Mouse (Mus musculus) mouse embryonic stem cell (cell line): ENCODE results near the gene Rdh12.

ENCODE experiments used
- in situ Hi-C, 2 experiments: fragments of 300-500 bp; cut with MboI; formaldehyde crosslinking; loops; 1 replicate in 1 of 2; 3 replicates in 1 of 2; pipeline ENCODE4 v1.14.3; 2019 to 2020; ENCODE audit warnings: low sequenced_read_pairs in 2 of 2, low pct_unique_long_range_greater_than_20kb in 1 of 2, mixed read lengths in 1 of 2; ENCODE audit not compliant: unreplicated experiment in 1 of 2

Gene Rdh12

GRCm38 (mm10) chr12:79241985-79242384 is 33.3 kb downstream of the Rdh12 start:
- in situ Hi-C loops, result no loop called here

- in situ Hi-C loops, result no loop called here
Observed at GRCm38 (mm10) chr12:79242921-79243320, 34.2 kb downstream of the Rdh12 start.

GRCm38 (mm10) chr12:79248110-79248509 is 39.4 kb downstream of the Rdh12 start:
- in situ Hi-C loops, result no loop called here

- in situ Hi-C loops, result no loop called here
Observed at GRCm38 (mm10) chr12:79253294-79254053, 44.8 kb downstream of the Rdh12 start.

GRCm38 (mm10) chr12:79254975-79255374 is 46.3 kb downstream of the Rdh12 start:
- in situ Hi-C loops, result no loop called here

- in situ Hi-C loops, result no loop called here
Observed at GRCm38 (mm10) chr12:79260154-79260553, 51.4 kb downstream of the Rdh12 start.

- in situ Hi-C loops, result no loop called here
Observed at GRCm38 (mm10) chr12:79261035-79261434, 52.3 kb downstream of the Rdh12 start.
